Mouse (Mus musculus) fibroblast of lung, adult 2 months (primary cell): Measurements from ENCODE around the gene Sun1.

Source experiments
- DNase-seq: peaks from one replicate; pipeline ENCODE4 v3.0.0-alpha.2; 2011; ENCODE audit warnings: low read depth

Sun1 gene

GRCm38 (mm10) chr5:139251736-139252080 lies 51.3 kb downstream of the Sun1 start:
- no peak for DNase-seq

GRCm38 (mm10) chr5:139252081-139252909 lies 51.9 kb downstream of the Sun1 start, which contains the start of gene Get4:
Gene Get4, plus strand, starts transcription at chr5:139252324.
- peak; percentile 98 for DNase-seq

GRCm38 (mm10) chr5:139252910-139253245 lies 52.4 kb downstream of the Sun1 start:
- no peak for DNase-seq

GRCm38 (mm10) chr5:139253301-139253741 lies 52.9 kb downstream of the Sun1 start:
- DNase-seq, result no peak

- DNase-seq, result no peak
Measured at GRCm38 (mm10) chr5:139254938-139255337, 54.5 kb downstream of the Sun1 start.

GRCm38 (mm10) chr5:139255777-139256176 lies 55.3 kb downstream of the Sun1 start:
- DNase-seq, result no peak

GRCm38 (mm10) chr5:139256211-139256765 lies 55.9 kb downstream of the Sun1 start:
- no peak for DNase-seq

GRCm38 (mm10) chr5:139257265-139257664 lies 56.8 kb downstream of the Sun1 start:
- DNase-seq, result no peak

- no peak for DNase-seq
Measured at GRCm38 (mm10) chr5:139257818-139258217, 57.4 kb downstream of the Sun1 start.

GRCm38 (mm10) chr5:139258371-139259035 lies 58.1 kb downstream of the Sun1 start:
- DNase-seq, result no peak

- no peak for DNase-seq
Measured at GRCm38 (mm10) chr5:139259853-139260252, 59.4 kb downstream of the Sun1 start.

- DNase-seq, result no peak
Measured at GRCm38 (mm10) chr5:139261403-139261802, 61.0 kb downstream of the Sun1 start.

- DNase-seq, result peak; percentile 66
Measured at GRCm38 (mm10) chr5:139267661-139268060, 67.2 kb downstream of the Sun1 start.

- no peak for DNase-seq
Measured at GRCm38 (mm10) chr5:139270806-139271521, 70.5 kb downstream of the Sun1 start.

GRCm38 (mm10) chr5:139271994-139272554 lies 71.6 kb downstream of the Sun1 start:
- DNase-seq, result no peak

GRCm38 (mm10) chr5:139277287-139277686 lies 76.8 kb downstream of the Sun1 start:
- no peak for DNase-seq

GRCm38 (mm10) chr5:139281373-139282112 lies 81.1 kb downstream of the Sun1 start:
- DNase-seq, result no peak

GRCm38 (mm10) chr5:139282191-139282590 lies 81.8 kb downstream of the Sun1 start:
- peak; percentile 42 for DNase-seq

- no peak for DNase-seq
Measured at GRCm38 (mm10) chr5:139283460-139284180, 83.2 kb downstream of the Sun1 start.

- no peak for DNase-seq
Measured at GRCm38 (mm10) chr5:139285383-139286067, 85.1 kb downstream of the Sun1 start.
